Mouse (Mus musculus) hindbrain, embryonic 15.5 days (tissue): ENCODE measurements around the gene Ier5. TPM values are rescaled to one million over a fixed set of nuclear protein-coding genes. Genes with fewer than 3 reads are reported as not detected.

Source experiments
- ATAC-seq: fragments of 200-750 bp; cut with Nextera tagmentation; 2 replicates; pipeline ENCODE4 v1.8.0; 2017; ENCODE audit warnings: low read depth, moderate number of reproducible peaks, moderate TSS enrichment; ENCODE audit not compliant: low FRiP score
- H3K27ac ChIP-seq: fragments of 300-500 bp; sonication (generic); replicated peaks from 2 replicates; pipeline ENCODE4 v1.5.1; 2015; ENCODE audit warnings: mild to moderate bottlenecking, inconsistent platforms
- H3K27me3 ChIP-seq: fragments of 300-500 bp; sonication (generic); 2 replicates; pipeline ENCODE4 v1.6.1; 2015; ENCODE audit warnings: control low read depth, inconsistent platforms
- H3K36me3 ChIP-seq: fragments of 300-500 bp; sonication (generic); 2 replicates; pipeline ENCODE4 v1.6.1; 2015; ENCODE audit warnings: control low read depth, inconsistent platforms
- H3K4me1 ChIP-seq: fragments of 300-500 bp; sonication (generic); replicated peaks from 2 replicates; pipeline ENCODE4 v1.6.1; 2015; ENCODE audit warnings: control low read depth, inconsistent platforms
- H3K4me2 ChIP-seq: fragments of 300-500 bp; sonication (generic); 2 replicates; pipeline ENCODE4 v1.6.1; 2015; ENCODE audit warnings: moderate library complexity, mild to moderate bottlenecking, inconsistent platforms
- H3K4me3 ChIP-seq: fragments of 300-500 bp; sonication (generic); 2 replicates; pipeline ENCODE4 v1.5.1; 2015; ENCODE audit warnings: mild to moderate bottlenecking, inconsistent platforms
- H3K9ac ChIP-seq: fragments of 300-500 bp; sonication (generic); 2 replicates; pipeline ENCODE4 v1.6.1; 2015; ENCODE audit warnings: inconsistent platforms
- H3K9me3 ChIP-seq: fragments of 300-500 bp; sonication (generic); 2 replicates; pipeline ENCODE4 v1.6.1; 2016; ENCODE audit warnings: control low read depth, inconsistent platforms
- WGBS: fragments of 180-500 bp; shearing (Covaris S2); methylation state at CpG from one replicate; pipeline ENCODE4 v1.1.7; 2015; 5-methylcytosine and 5-hydroxymethylcytosine counted together
- polyA plus RNA-seq: library from polyadenylated mRNA; unstranded; fragments of >200 nt; fragmentation: Nextera tagmentation; extraction: Ambion mirVana; gene quantifications from 2 replicates; pipeline ENCODE4 v1.2.1, GENCODE M21; 2015

Gene Ier5
- polyA plus RNA-seq, 1 experiment from 2014 or later = 9.7 TPM

- H3K27me3 ChIP-seq = no peaks in the 10 kb centered on the region
- H3K27ac ChIP-seq = no peak overlapping the region
- 59% methylated on average over 5 of the region's 5 CpGs for WGBS
- H3K4me3 ChIP-seq = no peak overlapping the region
- H3K4me2 ChIP-seq = no peak overlapping the region
- no peaks in the 10 kb centered on the region for H3K36me3 ChIP-seq
- peaks cover 23% of the 10 kb centered on the region for H3K4me1 ChIP-seq
- ATAC-seq = peak; percentile 45; the same call in 1 of the 2 replicates
- no peaks in the 10 kb centered on the region for H3K9me3 ChIP-seq
- no peak overlapping the region for H3K9ac ChIP-seq
These were observed 28.7 kb downstream of the Ier5 start for GRCm38 (mm10) chr1:155070561-155071286.

GRCm38 (mm10) chr1:155069696-155070095 lies 29.7 kb downstream of the Ier5 start:
- Histone ChIP-seq H3K9ac (no peak overlapping the region), H3K4me2 (no peak overlapping the region), H3K9me3 (no peaks in the 10 kb centered on the region), H3K27ac (no peak overlapping the region), H3K27me3 (no peaks in the 10 kb centered on the region), H3K4me1 (peaks cover 23% of the 10 kb centered on the region), H3K36me3 (no peaks in the 10 kb centered on the region), H3K4me3 (no peak overlapping the region)
- no peak for ATAC-seq
- 46% methylated on average over 7 of the region's 7 CpGs for WGBS

GRCm38 (mm10) chr1:155066196-155066595 lies 33.2 kb downstream of the Ier5 start:
- Histone ChIP-seq H3K4me3 (no peak overlapping the region), H3K4me2 (no peak overlapping the region), H3K27ac (no peak overlapping the region), H3K9me3 (no peaks in the 10 kb centered on the region), H3K4me1 (peaks cover 17% of the 10 kb centered on the region), H3K27me3 (no peaks in the 10 kb centered on the region), H3K9ac (no peak overlapping the region), H3K36me3 (no peaks in the 10 kb centered on the region)
- 78% methylated on average over 5 of the region's 5 CpGs for WGBS
- ATAC-seq = no peak

GRCm38 (mm10) chr1:155065068-155065701 lies 34.3 kb downstream of the Ier5 start:
- 69% methylated on average over 11 of the region's 11 CpGs for WGBS
- H3K4me1 ChIP-seq = peaks cover 18% of the 10 kb centered on the region
- ATAC-seq = no peak
- H3K9ac ChIP-seq = no peak overlapping the region
- no peaks in the 10 kb centered on the region for H3K27me3 ChIP-seq
- no peaks in the 10 kb centered on the region for H3K36me3 ChIP-seq
- no peak overlapping the region for H3K4me2 ChIP-seq
- no peaks in the 10 kb centered on the region for H3K9me3 ChIP-seq
- H3K27ac ChIP-seq = no peak overlapping the region
- no peak overlapping the region for H3K4me3 ChIP-seq

- ATAC-seq = no peak
- Histone ChIP-seq H3K4me2 (no peak overlapping the region), H3K36me3 (no peaks in the 10 kb centered on the region), H3K9ac (no peak overlapping the region), H3K4me1 (peaks cover 23% of the 10 kb centered on the region), H3K27me3 (no peaks in the 10 kb centered on the region), H3K9me3 (no peaks in the 10 kb centered on the region), H3K27ac (no peak overlapping the region), H3K4me3 (no peak overlapping the region)
- 72% methylated on average over 4 of the region's 4 CpGs for WGBS
These were observed 34.8 kb downstream of the Ier5 start for GRCm38 (mm10) chr1:155064649-155065048.

GRCm38 (mm10) chr1:155064111-155064510 lies 35.3 kb downstream of the Ier5 start:
- no peak overlapping the region for H3K4me2 ChIP-seq
- H3K9ac ChIP-seq = no peak overlapping the region
- H3K9me3 ChIP-seq = no peaks in the 10 kb centered on the region
- H3K27me3 ChIP-seq = no peaks in the 10 kb centered on the region
- H3K27ac ChIP-seq = no peak overlapping the region
- peaks cover 28% of the 10 kb centered on the region for H3K4me1 ChIP-seq
- no peak for ATAC-seq
- no peak overlapping the region for H3K4me3 ChIP-seq
- no peaks in the 10 kb centered on the region for H3K36me3 ChIP-seq
- 85% methylated on average over 5 of the region's 5 CpGs for WGBS

- peaks cover 33% of the 10 kb centered on the region for H3K4me1 ChIP-seq
- peak overlapping the region; percentile 41; the same call in 1 of the 2 replicates for H3K27ac ChIP-seq
- no peak overlapping the region for H3K4me2 ChIP-seq
- no peaks in the 10 kb centered on the region for H3K27me3 ChIP-seq
- H3K9ac ChIP-seq = no peak overlapping the region
- 55% methylated on average over 4 of the region's 4 CpGs for WGBS
- H3K4me3 ChIP-seq = no peak overlapping the region
- peak; percentile 82 for ATAC-seq
- no peaks in the 10 kb centered on the region for H3K36me3 ChIP-seq
- H3K9me3 ChIP-seq = no peaks in the 10 kb centered on the region
These were observed 36.5 kb downstream of the Ier5 start for GRCm38 (mm10) chr1:155062963-155063362.

GRCm38 (mm10) chr1:155062057-155062456 lies 37.4 kb downstream of the Ier5 start:
- 91% methylated on average over 7 of the region's 7 CpGs for WGBS

GRCm38 (mm10) chr1:155060832-155061801 lies 38.3 kb downstream of the Ier5 start:
- Histone ChIP-seq H3K27ac (peak overlapping the region; percentile 1; the same call in 1 of the 2 replicates), H3K9ac (no peak overlapping the region), H3K36me3 (no peaks in the 10 kb centered on the region), H3K27me3 (no peaks in the 10 kb centered on the region), H3K4me1 (peaks cover 33% of the 10 kb centered on the region), H3K4me2 (no peak overlapping the region), H3K9me3 (no peaks in the 10 kb centered on the region), H3K4me3 (no peak overlapping the region)
- no peak for ATAC-seq
- WGBS = 64% methylated on average over 17 of the region's 17 CpGs

More at GRCm38 (mm10) chr1:155062057-155062456, 37.4 kb downstream of the Ier5 start:
- Histone ChIP-seq H3K27ac (0 out of 2 replicates have a peak overlapping the region, but pooled peaks have one; percentile 1), H3K4me2 (no peak overlapping the region), H3K4me1 (peaks cover 33% of the 10 kb centered on the region), H3K9ac (no peak overlapping the region), H3K27me3 (no peaks in the 10 kb centered on the region), H3K36me3 (no peaks in the 10 kb centered on the region), H3K4me3 (no peak overlapping the region), H3K9me3 (no peaks in the 10 kb centered on the region)
- ATAC-seq = no peak

GRCm38 (mm10) chr1:155060261-155060660 lies 39.2 kb downstream of the Ier5 start:
- H3K9me3 ChIP-seq = no peaks in the 10 kb centered on the region
- no peak for ATAC-seq
- no peak overlapping the region for H3K9ac ChIP-seq
- H3K4me2 ChIP-seq = no peak overlapping the region
- no peak overlapping the region for H3K4me3 ChIP-seq
- H3K27ac ChIP-seq = 0 out of 2 replicates have a peak overlapping the region, but pooled peaks have one; percentile 18
- H3K27me3 ChIP-seq = no peaks in the 10 kb centered on the region
- H3K36me3 ChIP-seq = no peaks in the 10 kb centered on the region
- H3K4me1 ChIP-seq = peaks cover 33% of the 10 kb centered on the region
- WGBS = 49% methylated on average over 5 of the region's 5 CpGs

GRCm38 (mm10) chr1:155059505-155059904 lies 39.9 kb downstream of the Ier5 start:
- Histone ChIP-seq H3K4me1 (peaks cover 33% of the 10 kb centered on the region), H3K9me3 (no peaks in the 10 kb centered on the region), H3K27me3 (no peaks in the 10 kb centered on the region), H3K27ac (no peak overlapping the region), H3K9ac (no peak overlapping the region), H3K4me2 (no peak overlapping the region), H3K36me3 (no peaks in the 10 kb centered on the region), H3K4me3 (no peak overlapping the region)
- WGBS = 43% methylated on average over 14 of the region's 14 CpGs
- ATAC-seq = no peak
